Mouse (Mus musculus) CD4-positive, CD25-positive, alpha-beta regulatory T cell, adult 4 months (primary cell): ENCODE results near the gene Kat2a. TPM values are rescaled to one million over a fixed set of nuclear protein-coding genes. Genes with fewer than 3 reads are reported as not detected.

ENCODE experiments used
- ATAC-seq: one replicate; pipeline ENCODE4 v1.8.0; 2017
- polyA plus RNA-seq, 2 experiments: library from polyadenylated mRNA; unstranded; fragments of 100-300 nt; shearing (Covaris generic); gene quantifications; one replicate each; pipeline ENCODE4 v1.2.1; 2017

Gene Kat2a
- polyA plus RNA-seq, 2 experiments from 2014 or later: 11.1 to 13.2 TPM

DNA sequence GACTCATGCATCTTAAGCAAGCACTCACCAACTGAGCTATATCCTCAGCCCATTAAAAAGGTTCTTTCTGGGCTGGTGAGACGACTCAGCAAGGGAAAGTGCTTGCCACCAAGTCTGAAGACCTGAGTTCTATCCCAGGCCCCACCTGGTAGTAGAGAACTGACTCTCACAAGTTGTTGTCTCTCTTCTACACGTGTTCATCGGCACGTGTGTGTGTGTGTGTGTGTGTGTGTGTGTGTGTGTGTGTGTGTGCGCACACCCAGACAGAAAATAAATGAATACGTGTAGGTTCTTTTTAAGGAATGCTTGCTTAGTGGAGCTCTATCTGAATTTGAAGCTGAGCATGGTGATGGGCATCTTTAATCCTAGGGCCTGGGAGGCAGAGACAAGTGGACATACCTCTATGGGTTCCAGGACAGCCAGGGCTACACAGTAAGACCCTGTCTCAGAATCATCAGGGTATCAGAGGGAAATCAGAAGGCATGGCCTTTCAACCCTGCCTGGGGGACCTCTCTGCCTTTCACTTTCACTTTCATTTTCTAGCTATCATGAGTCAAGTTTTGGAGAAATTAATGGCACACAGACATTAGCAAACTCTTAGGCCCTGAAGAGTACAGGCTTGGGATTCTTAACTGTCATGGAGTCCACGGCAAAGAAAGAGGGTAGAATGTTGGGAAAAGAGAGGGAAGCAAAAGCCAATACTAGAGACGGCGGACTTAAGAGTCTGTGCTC is 23.0 kb upstream of the Kat2a start:
- peak; percentile 21 for ATAC-seq

DNA sequence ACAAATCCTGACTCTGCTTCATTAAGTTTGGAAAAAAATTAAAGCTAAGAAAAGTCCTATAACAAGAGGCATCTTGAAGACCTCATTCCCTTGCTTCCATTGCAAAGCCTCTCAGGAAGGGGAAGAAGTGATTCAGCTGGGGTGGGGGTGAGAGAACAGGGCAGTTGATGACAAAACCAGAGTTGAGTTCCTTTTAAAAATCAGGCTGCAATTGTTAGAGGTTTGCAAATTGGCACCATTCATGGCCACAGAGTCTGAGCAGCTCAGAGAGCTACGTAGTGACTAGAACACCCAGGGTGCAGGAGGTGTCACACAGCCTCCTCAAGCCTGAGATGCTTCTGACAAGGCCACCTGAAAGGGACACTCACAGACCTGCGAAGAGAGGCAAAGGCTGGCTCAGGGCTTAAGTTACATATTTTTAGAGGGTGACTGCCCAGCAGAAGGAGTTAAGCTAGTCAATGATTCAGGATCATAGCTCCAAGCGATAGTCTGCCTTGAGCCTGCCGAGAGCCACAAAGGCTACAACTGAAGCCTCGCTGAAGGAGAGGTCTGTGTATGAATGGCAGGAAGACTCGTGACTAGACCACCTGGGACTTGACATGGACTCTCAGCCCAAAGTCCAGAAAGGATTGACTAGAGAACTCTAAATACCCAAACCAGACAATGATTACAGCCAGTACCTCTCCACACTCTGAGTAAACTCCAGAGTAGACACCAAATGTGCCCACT is 18.4 kb upstream of the Kat2a start:
- no peak for ATAC-seq

DNA sequence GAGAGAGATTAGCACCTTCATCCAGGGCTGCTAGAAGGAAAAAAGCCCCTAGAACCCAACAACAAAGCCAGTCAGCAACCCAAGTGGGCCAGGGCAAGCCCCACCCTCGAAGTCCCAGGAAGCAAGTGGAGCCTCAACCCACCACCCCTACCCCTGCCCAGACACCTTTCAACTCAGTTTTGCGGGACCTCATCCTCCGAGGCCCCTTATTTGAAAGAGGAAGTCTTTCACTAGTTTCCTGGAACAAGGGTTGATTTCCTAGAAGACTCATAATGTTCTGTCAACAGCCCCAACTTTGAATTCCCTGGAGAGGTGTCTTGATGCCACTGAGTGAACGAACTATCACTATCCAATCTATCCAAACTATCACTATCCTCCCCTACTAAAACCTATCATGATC is 17.7 kb upstream of the Kat2a start:
- peak; percentile 39 for ATAC-seq

DNA sequence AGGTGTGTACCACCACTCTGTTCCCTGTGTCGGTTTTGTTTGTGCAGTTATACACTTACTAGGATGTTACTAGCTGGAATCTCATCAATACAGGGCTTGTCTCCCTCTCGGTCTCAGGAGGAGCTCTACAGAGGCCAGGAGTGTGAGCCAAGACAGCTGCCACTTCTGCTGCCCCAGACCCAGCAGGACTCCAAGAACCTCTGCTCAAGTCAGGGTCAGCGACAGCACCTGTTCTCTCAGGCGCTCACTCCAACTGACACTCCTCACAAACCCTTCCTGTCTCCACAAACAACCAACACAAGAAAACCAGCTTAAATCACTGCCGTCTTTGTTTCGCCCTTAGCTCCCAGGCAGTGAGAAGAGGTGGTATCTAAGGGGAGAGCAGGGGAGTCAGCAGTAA is 16.3 kb upstream of the Kat2a start:
- no peak for ATAC-seq

- ATAC-seq: no peak
These were observed 14.9 kb upstream of the Kat2a start for GRCm38 (mm10) chr11:100727201-100727600.

DNA sequence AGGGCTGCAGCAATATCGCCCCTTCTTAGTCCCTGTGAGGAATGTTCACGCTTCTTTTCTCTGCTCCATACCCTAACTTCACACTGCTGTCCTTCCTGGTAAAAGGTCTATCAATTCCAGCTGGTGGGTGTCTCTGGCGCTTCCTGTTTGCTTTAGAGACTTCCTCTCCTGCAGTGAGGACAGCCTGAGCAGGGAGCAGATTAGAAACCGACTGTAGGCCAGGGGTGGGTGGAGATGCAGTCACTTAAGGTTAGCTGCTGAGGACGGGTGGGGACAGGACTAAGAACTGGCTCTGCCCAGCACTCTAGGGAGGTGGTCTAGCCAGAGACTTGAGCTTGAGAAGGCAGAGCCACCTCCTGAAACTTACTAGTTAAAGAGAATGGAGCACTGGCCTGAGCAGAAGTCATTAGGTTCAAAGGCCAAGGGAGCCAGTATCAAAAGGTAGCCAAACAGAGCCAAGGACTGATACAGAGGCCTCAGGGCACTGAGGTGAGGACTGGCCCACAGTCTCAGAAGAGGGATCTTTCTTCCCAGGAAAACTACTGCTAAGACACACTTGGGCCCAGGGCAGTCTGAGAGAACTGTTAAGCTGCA is 12.8 kb upstream of the Kat2a start:
- ATAC-seq: no peak

DNA sequence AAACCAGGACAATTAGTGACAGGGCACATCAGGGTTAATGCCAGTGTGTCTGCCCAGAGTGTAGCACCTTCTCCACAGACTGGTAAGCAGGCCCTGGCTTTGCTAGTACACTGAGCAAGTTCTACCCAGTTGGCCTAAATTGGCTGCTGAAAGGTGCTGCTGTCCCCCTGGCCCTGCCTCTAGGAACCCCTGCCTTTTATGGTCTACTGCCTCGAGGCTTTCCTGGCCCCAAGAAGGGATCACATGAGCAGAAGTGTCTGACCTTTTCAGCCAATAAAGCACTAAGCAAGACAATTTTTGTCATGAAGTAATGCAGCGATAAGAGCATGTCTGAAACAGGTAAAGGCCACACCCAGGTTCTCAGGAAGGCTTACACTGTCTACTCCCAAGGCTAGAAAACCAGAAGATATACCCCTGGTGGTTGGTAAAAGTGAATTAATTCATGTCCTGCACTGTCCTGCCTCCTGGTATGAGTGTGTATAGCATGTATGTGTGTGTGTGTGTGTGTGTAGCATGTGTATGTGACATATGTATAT is 10.3 kb upstream of the Kat2a start:
- ATAC-seq: no peak

- ATAC-seq: no peak
These were observed 9.7 kb upstream of the Kat2a start for GRCm38 (mm10) chr11:100721776-100722492.

- no peak for ATAC-seq
These were observed 9.0 kb upstream of the Kat2a start for GRCm38 (mm10) chr11:100721254-100721653.

- no peak for ATAC-seq
These were observed 8.1 kb upstream of the Kat2a start for GRCm38 (mm10) chr11:100720345-100720744.

- no peak for ATAC-seq
These were observed 7.6 kb upstream of the Kat2a start for GRCm38 (mm10) chr11:100719893-100720292.

DNA sequence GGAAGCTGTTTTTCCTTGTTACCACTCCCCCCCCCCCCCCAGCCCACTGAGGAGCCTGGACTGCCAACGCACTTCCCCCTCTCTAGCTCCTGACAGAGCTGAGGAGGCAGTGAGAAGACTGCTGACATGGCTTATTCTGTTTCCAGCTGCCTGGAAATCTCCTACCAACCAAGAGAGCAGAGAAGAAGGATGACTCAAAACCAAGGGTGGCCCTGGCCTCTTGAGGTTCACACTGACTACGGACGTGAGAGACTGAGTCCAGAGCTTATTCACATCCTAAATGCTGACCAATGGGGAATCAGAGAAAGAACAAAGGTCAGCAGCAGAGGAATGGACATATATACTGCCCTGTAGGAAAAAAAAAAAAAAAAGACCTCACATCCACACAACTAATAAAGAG is 7.0 kb upstream of the Kat2a start:
- no peak for ATAC-seq

DNA sequence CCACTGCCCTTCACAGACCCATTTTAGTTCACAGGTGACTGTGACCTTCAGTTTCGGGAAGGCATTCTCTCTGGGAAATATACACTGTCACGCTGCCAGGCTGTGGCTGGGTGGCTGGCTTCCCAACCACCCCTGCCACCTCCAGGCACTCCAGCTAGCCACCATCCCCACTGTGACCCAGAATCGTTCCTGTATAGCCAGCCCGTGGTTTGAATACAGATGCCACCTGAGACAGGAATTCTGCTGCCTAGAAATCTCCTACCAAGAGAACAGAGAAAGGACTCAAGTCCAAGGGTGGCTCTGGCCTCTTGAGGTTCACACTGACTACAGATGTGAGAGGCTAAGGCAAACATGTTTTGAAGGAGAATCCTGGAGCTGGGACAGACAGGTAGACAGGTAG is 6.6 kb upstream of the Kat2a start:
- ATAC-seq: no peak

DNA sequence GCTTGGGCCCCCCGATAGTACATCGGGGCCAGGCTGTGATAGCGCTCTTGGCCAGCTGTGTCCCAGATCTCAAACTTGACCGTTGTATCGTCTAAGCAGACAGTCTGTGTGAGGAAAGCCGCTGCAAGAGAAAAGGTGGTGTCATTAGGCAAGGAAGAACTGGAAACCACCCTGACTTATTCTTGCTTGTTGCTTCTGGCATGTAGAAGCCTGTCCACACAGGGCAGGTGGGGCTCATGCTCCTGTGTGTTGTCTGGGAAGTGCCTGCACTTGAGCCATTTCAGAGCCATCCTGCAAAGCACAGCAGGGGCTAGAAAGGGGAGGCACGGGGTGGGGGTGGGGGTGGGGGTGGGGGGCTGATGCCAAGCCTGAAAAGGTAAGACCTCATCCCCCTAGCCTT is 6.2 kb upstream of the Kat2a start:
- ATAC-seq: no peak

DNA sequence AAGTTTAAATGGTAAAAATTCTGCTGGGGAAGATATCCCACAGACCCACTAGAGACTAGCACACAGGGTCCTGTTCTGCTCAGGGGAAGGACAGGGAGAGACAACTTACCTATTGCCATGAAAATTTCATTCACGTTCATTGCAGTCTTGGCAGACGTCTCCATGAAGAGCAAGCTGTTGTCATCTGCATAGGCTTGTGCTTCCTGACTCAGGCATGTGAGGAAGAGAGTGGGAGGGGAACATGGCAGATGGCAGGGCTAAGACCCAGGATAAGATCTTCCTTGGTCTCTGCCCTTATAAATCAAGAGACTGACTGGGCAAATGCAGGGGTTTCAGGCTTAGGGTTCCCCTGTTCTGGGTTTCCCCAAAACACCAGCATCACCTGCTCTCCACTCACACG is 4.4 kb upstream of the Kat2a start:
- ATAC-seq: no peak

- ATAC-seq: no peak
These were observed 2.7 kb upstream of the Kat2a start for GRCm38 (mm10) chr11:100714948-100715347.

DNA sequence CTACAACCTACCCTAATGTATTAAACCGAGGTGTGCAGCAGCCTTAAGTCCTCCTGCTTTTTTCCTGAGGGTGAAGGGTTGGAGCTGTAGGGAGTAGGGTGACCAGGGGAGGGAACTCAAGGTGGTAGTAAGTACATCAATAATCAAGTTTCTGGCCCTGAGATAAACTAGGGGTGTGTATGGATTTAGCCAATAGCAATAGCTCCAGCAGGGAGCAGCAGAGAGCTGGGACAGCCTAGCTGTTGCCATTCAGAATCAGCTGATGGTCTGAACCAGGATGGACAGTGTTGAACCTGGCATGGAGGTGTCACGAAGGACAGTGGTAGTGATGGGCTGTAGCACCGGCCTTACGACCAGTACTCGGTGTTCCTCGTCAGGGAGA is 2.3 kb upstream of the Kat2a start:
- ATAC-seq: peak; percentile 36

GRCm38 (mm10) chr11:100713735-100714533 is 1.7 kb upstream of the Kat2a start, which contains the start of gene Hspb9:
Gene Hspb9 (plus strand): TSS chr11:100713850.
- peak; percentile 84 for ATAC-seq

- no peak for ATAC-seq
These were observed 909 bp upstream of the Kat2a start for GRCm38 (mm10) chr11:100713174-100713573.

DNA sequence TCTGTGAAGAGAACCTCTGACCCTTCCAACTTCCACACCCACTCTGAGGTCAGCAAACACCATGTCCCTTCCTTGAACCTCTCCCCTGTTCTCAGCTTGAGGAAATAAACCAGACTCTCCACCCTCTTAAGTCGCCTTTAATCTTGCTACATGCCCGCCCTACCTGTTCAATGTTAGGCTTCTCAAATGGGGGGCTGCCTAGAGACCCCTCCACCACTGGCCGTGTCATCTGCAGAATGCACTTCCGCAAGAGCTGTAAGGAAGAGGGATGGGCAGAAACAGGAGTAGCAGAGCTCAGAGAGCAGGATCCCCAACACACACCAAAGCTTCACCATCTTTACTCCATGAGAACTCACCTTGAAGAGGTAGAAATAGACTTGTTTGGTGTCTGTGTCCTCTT is 1.3 kb downstream of the Kat2a start:
- no peak for ATAC-seq

- ATAC-seq: no peak
These were observed 1.7 kb downstream of the Kat2a start for GRCm38 (mm10) chr11:100710528-100710927.

DNA sequence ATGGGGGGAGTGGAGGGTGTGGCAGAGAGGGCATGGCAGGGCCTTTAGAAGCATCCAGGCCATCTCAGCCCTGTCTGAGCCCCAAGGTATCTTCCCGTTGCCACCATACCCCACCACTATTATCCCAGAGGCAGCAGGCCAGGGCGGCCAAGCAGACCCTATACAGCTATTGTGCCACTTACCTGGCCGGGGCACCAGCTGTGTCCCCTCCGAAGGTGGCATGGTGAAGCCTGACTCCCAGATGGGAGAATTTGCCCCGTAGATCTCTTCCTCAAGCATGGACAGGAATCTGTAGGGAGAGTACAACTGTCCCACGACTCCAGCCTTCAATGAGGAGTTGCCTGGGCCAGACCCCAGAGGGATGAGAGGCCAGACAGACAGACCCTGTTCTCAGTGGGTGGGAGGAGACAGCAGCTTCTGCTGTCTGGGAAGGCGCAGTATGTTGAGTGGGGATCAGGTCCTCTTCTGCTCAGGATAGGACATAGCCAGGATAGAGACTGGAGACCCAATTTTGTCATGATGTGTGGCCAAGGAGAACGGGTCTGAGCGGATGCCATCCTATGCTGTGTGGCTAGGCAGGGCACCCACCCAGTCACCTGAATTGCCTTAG is 3.0 kb downstream of the Kat2a start:
- ATAC-seq: no peak
